Mouse (Mus musculus): ENCODE data around the gene Cpne5. TPM values are rescaled to one million over a fixed set of nuclear protein-coding genes. Genes with fewer than 3 reads are reported as not detected.

The Cpne5 gene
- total RNA-seq, 1 experiment from 2014 or later, result not detected

- ATAC-seq (replicated peaks; ENCODE audit: insufficient number of reproducible peaks, low FRiP score, low TSS enrichment, poor library complexity, severe bottlenecking), result no peak
These were observed 21.9 kb downstream of the Cpne5 start for GRCm38 (mm10) chr17:29216078-29216477.

DNA sequence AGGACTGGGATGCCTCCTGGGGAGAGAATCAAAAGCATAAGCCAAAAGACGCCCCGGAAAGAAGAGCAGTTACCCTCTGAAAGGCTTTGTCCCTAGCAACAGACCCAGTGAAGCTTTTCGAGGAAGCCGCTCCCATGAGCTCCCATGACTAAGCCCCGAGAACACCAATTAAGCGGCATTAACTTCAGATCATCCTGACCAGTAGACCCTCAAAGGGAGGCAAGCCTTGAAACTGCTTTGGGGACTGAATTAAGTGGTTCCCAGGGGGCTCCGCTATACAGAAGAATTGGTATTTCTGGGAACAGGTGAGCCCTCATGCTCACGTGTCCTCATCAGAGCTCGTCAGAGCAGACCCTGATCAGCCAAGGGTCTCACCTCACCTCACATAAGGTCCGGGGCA is 23.3 kb downstream of the Cpne5 start:
- no peak for ATAC-seq (replicated peaks; ENCODE audit: insufficient number of reproducible peaks, low FRiP score, low TSS enrichment, poor library complexity, severe bottlenecking)

DNA sequence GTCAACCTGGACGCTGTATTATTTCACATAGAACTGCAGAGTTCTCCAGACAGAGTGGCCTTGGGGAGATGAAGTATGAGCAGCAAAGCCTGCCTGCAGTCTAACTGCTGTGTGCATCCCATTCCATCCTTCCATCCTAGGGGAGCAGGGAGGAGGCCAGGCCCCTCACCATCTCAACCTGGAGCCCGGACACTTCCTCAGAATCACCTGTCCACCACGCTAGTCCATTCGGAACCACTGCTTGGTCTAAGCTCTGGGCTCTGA is 23.8 kb downstream of the Cpne5 start:
- ATAC-seq (replicated peaks; ENCODE audit: insufficient number of reproducible peaks, low FRiP score, low TSS enrichment, poor library complexity, severe bottlenecking), result no peak

GRCm38 (mm10) chr17:29213381-29214192 is 24.4 kb downstream of the Cpne5 start:
- ATAC-seq (replicated peaks; ENCODE audit: insufficient number of reproducible peaks, low FRiP score, low TSS enrichment, poor library complexity, severe bottlenecking), result no peak

DNA sequence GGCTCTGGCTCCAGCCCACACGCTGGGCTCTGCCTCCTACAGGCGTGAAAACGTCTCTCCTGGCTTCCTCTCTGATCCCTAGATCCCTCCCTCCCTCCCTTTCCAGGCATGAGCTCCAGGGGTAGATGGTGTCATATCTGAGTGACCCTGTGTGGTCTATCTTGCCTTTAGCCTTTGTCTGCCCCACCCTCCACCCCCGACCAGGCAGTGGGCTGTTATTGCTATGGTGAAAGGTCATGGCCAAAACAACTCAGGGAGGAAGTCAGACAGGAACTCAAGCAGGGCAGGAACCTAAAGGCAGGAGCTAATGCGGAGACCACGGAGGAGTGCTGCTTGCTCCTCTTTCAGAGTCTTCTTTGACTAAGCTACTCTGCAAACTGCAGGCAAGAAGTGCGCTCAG is 26.1 kb downstream of the Cpne5 start:
- ATAC-seq (replicated peaks; ENCODE audit: insufficient number of reproducible peaks, low FRiP score, low TSS enrichment, poor library complexity, severe bottlenecking), result no peak

DNA sequence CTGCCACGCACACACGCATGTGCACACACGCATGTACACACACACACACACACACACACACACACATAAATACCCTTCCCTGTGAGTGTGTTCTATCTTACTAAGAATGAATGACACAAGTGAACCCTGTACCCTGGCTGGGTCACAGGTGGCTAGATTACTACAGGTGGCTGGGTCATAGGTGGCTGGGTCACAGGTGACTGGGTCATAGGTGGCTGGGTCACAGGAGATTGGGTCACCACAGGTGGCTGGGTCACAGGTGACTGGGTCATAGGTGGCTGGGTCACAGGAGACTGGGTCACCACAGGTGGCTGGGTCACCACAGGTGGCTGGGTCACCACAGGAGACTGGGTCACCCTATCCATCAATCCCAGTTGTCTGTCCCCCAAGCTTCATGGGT is 27.9 kb downstream of the Cpne5 start:
- ATAC-seq (replicated peaks; ENCODE audit: insufficient number of reproducible peaks, low FRiP score, low TSS enrichment, poor library complexity, severe bottlenecking), result no peak

DNA sequence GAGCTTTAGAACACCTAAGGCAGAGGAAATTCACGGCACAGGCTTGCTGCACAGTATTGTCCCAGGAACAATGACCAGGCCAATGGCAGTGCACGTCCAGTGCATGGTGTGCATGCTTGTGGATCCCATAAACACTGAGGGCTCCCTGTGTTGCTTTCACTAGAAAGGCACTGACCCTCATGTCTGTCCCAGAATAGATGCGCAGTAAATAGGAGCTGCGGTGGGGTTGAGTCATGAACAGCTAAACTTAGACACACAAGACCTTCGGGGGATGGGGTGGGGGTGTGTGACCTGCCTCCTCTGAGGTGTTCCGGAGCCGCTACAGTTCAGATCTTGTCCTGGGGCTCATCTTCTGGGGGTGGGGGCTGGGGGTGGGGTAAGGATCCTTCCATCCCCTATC is 31.9 kb downstream of the Cpne5 start:
- no peak for ATAC-seq (replicated peaks; ENCODE audit: insufficient number of reproducible peaks, low FRiP score, low TSS enrichment, poor library complexity, severe bottlenecking)

DNA sequence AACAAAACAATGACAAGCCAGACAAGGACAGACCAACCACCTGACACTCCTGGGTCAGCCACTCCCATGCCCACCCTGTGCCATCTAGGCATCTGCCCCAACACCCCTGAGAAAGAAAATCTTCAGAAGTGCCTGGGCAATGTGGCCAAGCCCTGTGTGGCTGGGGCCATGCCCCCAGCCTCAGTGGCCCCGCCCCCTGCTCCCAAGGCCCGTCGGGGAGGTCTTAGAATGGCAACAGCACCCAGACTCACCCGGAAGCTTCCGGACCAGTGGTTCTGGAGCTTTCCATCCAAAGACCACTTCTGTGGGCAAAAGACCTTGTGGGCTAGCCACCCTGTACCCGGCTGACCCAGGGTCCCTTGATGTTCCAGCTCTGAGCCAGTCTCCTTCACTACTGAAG is 35.4 kb downstream of the Cpne5 start:
- no peak for ATAC-seq (replicated peaks; ENCODE audit: insufficient number of reproducible peaks, low FRiP score, low TSS enrichment, poor library complexity, severe bottlenecking)

DNA sequence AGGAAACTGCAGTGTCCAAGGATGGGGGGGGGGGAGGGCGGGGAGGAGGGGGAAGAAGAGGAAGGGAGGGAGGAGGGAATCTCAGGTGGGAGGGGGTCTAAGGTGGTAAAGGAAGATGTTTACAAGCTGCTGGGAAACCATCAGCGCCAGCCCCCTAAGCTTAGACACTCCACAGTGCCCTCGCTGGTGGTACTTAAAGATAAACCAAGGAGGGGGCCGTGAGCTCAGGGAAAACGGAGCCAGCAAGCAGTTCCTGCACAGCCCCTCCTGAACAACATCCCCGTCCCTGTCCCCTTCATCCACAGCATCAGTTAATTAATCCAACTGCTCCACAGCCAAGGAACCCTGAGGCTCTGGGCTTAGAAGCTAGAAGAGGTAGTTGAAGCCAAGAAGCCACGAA is 38.1 kb downstream of the Cpne5 start:
- no peak for ATAC-seq (replicated peaks; ENCODE audit: insufficient number of reproducible peaks, low FRiP score, low TSS enrichment, poor library complexity, severe bottlenecking)

DNA sequence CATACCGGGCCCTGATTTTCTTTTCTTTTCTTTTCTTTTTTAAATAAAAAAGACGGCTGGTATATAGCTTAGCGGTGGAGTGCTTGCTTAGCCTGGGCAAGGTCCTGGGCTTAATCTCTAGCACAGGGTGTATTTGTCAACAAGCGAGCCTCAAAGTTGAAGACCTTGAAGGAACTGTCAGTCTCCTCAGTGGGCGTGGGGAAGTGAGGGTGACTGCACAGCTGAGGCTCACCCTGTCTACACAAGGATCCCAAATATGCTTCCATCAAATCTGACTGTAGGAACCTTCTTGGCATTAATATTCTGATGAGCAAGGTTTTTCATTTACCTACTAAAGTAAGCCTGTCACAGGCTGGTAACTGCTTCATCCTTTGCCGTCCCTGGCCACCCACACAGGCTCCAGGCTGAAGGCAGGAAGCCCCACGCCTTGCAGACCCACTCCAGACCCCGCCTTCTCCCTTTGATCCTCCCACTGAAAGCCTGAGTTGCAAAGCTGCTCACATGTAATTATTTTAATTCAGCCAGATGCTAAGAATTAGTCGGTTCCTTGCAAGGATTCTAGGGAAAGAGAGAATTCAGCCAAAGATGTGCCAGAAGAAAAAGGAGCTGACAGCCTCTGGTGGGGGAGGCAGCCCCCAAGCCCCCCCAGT is 38.7 kb downstream of the Cpne5 start:
- ATAC-seq (replicated peaks; ENCODE audit: insufficient number of reproducible peaks, low FRiP score, low TSS enrichment, poor library complexity, severe bottlenecking), result no peak

DNA sequence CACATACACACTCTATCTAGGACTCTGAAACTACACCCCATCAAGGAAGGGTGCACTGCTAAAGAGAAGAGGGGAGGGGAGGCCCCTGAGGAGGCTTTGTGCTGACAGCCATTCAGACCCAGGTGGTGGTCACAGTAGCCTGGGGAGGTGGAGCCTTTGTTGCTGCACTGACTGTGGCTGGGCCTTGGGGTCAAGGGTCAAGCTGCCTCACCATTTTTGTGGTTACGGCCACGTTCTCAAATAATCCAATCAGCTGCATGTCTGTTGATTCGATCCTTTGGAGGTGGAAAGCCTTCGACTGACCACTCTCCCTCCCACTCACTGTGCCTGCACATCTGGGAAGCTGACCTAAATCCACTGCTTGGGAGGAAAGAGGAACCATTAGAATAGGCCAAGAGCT is 42.4 kb downstream of the Cpne5 start:
- ATAC-seq (replicated peaks; ENCODE audit: insufficient number of reproducible peaks, low FRiP score, low TSS enrichment, poor library complexity, severe bottlenecking), result no peak

DNA sequence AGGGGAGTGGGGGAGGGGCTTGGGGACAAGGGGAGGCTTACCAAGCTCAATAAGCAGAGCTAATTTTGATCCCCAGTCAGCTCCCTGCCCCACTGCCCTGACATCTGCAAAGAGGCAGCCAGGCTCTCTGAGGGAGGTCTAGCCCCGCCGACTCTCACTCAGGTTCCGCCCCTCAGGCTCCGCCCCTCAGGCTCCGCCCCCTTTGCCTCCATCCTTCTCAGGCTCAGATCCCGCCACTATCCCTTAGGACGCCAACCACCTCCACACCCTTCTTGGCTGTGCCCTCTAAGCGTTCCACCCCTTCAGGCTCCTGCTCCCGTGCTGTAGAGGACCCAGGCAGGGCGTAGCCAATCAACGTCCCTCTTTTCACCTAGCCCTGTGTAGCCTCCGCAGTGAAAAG is 49.0 kb downstream of the Cpne5 start:
- ATAC-seq (replicated peaks; ENCODE audit: insufficient number of reproducible peaks, low FRiP score, low TSS enrichment, poor library complexity, severe bottlenecking), result no peak

GRCm38 (mm10) chr17:29186989-29187859 is 50.7 kb downstream of the Cpne5 start:
- ATAC-seq (replicated peaks; ENCODE audit: insufficient number of reproducible peaks, low FRiP score, low TSS enrichment, poor library complexity, severe bottlenecking), result no peak

DNA sequence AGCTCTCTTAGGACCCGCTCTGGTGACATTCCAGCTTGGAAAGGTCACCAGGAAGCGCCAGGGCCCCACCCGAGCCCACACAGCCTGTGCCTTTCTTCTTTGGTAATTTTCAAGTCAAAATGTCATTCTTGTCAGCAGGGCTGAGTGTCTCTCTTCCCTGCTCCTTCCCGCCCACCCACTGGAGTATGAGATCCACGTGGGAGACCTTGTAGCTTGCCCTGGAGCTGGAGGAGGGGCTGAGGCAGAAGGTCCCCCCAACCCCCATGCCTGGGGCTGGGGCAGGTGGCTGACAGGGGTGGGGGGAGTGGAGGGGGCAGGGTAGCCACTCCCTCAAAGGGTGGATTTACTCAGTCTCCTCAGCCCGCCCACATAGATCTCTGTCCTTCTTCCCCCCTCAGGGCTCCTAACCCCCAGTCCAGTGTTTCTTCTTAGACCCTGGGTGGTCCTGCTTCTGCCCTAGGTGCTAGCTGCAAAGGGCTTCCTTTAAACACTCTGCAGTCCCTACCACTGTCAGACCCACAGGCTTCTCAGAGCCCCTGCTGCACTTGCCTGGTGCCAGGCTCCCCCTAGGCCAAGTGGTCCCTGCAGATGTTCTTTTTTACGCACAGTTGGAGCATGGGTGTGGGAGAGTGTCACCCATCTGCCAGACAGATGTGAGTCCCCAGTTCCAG is 52.5 kb downstream of the Cpne5 start:
- ATAC-seq (replicated peaks; ENCODE audit: insufficient number of reproducible peaks, low FRiP score, low TSS enrichment, poor library complexity, severe bottlenecking), result no peak

GRCm38 (mm10) chr17:29183162-29183561 is 54.8 kb downstream of the Cpne5 start:
- no peak for ATAC-seq (replicated peaks; ENCODE audit: insufficient number of reproducible peaks, low FRiP score, low TSS enrichment, poor library complexity, severe bottlenecking)

DNA sequence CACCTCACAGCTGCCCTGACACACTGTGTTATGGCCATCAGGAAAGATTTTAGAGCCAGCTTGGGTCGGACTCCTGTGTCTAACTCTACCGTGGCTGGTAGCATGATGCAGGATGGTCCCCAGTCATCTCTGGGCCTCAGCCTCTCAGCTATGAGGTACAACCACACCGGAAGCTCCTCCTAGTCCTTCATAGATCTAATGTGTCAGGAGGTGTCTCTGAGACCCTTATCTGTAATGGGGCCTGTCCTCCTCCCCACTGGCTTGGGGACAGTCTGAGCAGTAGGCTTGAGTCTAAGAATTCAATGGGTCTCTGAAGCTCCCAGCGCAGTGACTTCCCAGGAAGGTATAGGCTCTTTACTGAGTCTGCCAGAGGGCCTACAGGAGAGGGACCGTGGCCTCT is 56.2 kb downstream of the Cpne5 start:
- ATAC-seq (replicated peaks; ENCODE audit: insufficient number of reproducible peaks, low FRiP score, low TSS enrichment, poor library complexity, severe bottlenecking), result no peak

DNA sequence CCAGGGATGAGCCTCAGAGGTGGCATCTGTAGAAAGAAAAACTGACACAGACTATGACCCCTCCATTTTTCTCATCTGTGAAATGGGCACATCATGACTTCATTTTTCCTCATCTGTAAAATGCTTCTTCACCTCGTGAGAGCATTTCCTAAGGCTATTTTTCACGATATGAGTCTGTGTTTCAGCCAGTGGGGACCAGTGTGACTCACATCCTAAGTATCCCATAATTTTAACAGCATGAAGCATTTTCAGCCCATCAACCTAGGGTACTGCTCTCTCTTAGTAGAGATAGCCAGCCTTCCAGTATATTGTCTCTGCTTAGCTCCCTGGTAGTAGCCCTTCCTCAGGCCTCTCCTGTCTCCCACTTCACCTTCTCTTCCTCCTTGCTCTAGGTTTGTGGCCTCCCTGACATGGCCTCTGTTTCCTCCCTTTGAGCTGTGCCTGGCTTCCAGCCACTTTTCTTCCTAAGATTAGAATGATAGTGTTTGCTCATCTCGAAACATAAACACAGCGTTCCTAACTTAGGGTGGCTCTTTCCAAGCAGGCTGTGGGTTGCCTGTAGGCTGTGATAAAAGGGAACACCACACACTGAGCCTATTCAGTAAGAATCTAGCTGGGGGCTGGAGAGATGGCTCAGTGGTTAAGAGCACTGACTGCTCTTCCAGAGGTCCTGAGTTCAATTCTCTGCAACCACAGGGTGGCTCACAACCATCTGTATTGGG is 57.4 kb downstream of the Cpne5 start:
- no peak for ATAC-seq (replicated peaks; ENCODE audit: insufficient number of reproducible peaks, low FRiP score, low TSS enrichment, poor library complexity, severe bottlenecking)

GRCm38 (mm10) chr17:29179917-29180316 is 58.0 kb downstream of the Cpne5 start:
- no peak for ATAC-seq (replicated peaks; ENCODE audit: insufficient number of reproducible peaks, low FRiP score, low TSS enrichment, poor library complexity, severe bottlenecking)
